1 mouse cellular context compared by ENCODE assay signal in the genomic region with DNA sequence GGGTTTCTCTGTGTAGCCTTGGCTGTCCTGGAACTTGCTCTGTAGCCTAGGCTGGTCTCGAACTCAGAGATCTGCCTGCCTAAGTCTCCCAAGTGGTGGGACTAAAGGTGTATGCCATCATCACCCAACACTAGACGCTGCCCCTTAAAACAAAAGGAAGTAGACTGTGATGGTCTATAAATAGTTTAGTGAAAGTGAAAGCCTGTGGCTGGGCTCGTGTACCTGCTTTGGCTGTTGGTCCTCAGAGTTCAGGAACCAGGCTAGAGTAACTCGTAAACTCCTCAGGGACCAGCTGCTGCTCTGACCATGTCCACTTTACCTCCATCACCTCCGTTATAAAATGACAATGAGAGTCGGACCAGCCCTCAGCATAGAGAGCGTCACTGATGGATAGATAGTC.
A peak's percentile ranks its signal among the peaks of the same experiment; 100 is the strongest.
TF ChIP-seq lines count a peak whose summit lies in the region.

No protein-coding gene starts in this region.

TF ChIP-seq in CH12.LX, 34 proteins besides CTCF, POLR2A, EP300 and RAD21 (continued from another document):
- TF ChIP-seq USF1 (IDR thresholded peaks at IDR 0.05; ENCODE audit: low read depth, low read length) (no peak), ZC3H11A (IDR thresholded peaks at IDR 0.05; ENCODE audit: low read depth, low read length) (no peak), GABPA (IDR thresholded peaks at IDR 0.05; ENCODE audit: insufficient replicate concordance, low read depth, low read length) (no peak), MEF2A (IDR thresholded peaks at IDR 0.05; ENCODE audit: borderline replicate concordance, low read depth, low read length) (peak; percentile 91), ZNF384 (IDR thresholded peaks at IDR 0.05; ENCODE audit: low read depth, low read length) (no peak), HCFC1 (IDR thresholded peaks at IDR 0.05; ENCODE audit: low read depth, low read length) (no peak), SIN3A (IDR thresholded peaks at IDR 0.05; ENCODE audit: low read length) (peak; percentile 31; the same call in 1 of the 2 replicates), PAX5 (IDR thresholded peaks at IDR 0.05; ENCODE audit: low read length) (no peak), SMC3 (IDR thresholded peaks at IDR 0.05; ENCODE audit: low read depth, low read length) (no peak), BHLHE40 (IDR thresholded peaks at IDR 0.05; ENCODE audit: low read depth, low read length) (peak; percentile 79), ZKSCAN1 (IDR thresholded peaks at IDR 0.05; ENCODE audit: borderline replicate concordance, low read depth, low read length) (no peak), JUND (conservative IDR thresholded peaks at IDR 0.05; ENCODE audit: low read depth, low read length) (no peak), ETS1 (conservative IDR thresholded peaks at IDR 0.05; ENCODE audit: low read depth, low read length) (peak; percentile 59), ZMIZ1 (IDR thresholded peaks at IDR 0.05; ENCODE audit: low read depth, low read length) (no peak)
